In genomic region chr8:123628253-123628967, GRCm38 (mm10) we compare ENCODE assay signal across 8 mouse cellular contexts. TPM values are rescaled to one million over a fixed set of nuclear protein-coding genes. Genes with fewer than 3 reads are reported as not detected.
DNase-seq lines count a peak whose midpoint lies in the region; ATAC-seq and TF ChIP-seq lines count a peak whose summit lies in the region.

No protein-coding gene starts in this region.

- H3K4me3 ChIP-seq in left cerebral cortex, adult 2 months = peak overlapping the region; percentile 36
- H3K4me3 ChIP-seq in embryonic facial prominence, embryonic 15.5 days (replicated peaks) = peak overlapping the region; percentile 37

- H3K4me1 ChIP-seq in embryonic facial prominence, embryonic 15.5 days = peaks cover 17% of the 10 kb centered on the region

- TF ChIP-seq CTCF in left cerebral cortex, adult 2 months (IDR thresholded peaks at IDR 0.05) = peak; percentile 87

- no peak overlapping the region for H3K27ac ChIP-seq in left cerebral cortex, adult 2 months
- H3K27ac ChIP-seq in embryonic facial prominence, embryonic 15.5 days (replicated peaks) = no peak overlapping the region

- DNase-seq in left cerebral cortex, adult 2 months (ENCODE audit: extremely low spot score in 1 of 2, low spot score in 2 of 2) = peak in 1 of 2 experiments; percentile 52
- DNase-seq in left cerebral cortex, adult 11 months (ENCODE audit: low spot score) = no peak
- DNase-seq in brain, adult 2 months (ENCODE audit: low read depth, low spot score) = peak; percentile 78
- peak; percentile 59 to 65 for DNase-seq in heart, postnatal 36 days
- DNase-seq in kidney, postnatal 36 days = peak; percentile 66 to 76
- DNase-seq in splenic B cell, adult 2 months (ENCODE audit: low read depth, low spot score) = peak; percentile 70

- intact Hi-C loops in left cerebral cortex, adult 2 months (cut with DNase I) = no loop called here
- intact Hi-C loops in heart, postnatal 36 days (cut with DNase I) = no loop called here

- H3K9me3 ChIP-seq in embryonic facial prominence, embryonic 15.5 days (replicated peaks) = no peaks in the 10 kb centered on the region

- no peaks in the 10 kb centered on the region for H3K36me3 ChIP-seq in embryonic facial prominence, embryonic 15.5 days
- no peaks in the 10 kb centered on the region for H3K36me3 ChIP-seq in splenic B cell, adult 2 months (ENCODE audit: control insufficient read depth, insufficient read depth, low read length, poor library complexity, severe bottlenecking)

- no peak for ATAC-seq in embryonic facial prominence, embryonic 15.5 days (ENCODE audit: insufficient number of reproducible peaks, low FRiP score, low TSS enrichment, low read depth)
- ATAC-seq in megakaryocyte progenitor cell, adult 5-6 weeks (replicated peaks; ENCODE audit: poor library complexity) = peak; percentile 71

- H3K27me3 ChIP-seq in embryonic facial prominence, embryonic 15.5 days = peaks cover 29% of the 10 kb centered on the region
- H3K27me3 ChIP-seq in splenic B cell, adult 2 months (ENCODE audit: control insufficient read depth, insufficient read depth, low read length, poor library complexity, severe bottlenecking) = no peaks in the 10 kb centered on the region

- WGBS in embryonic facial prominence, embryonic 15.5 days = 2% methylated on average over 8 of the region's 8 CpGs

- no peak overlapping the region for H3K9ac ChIP-seq in embryonic facial prominence, embryonic 15.5 days

- H3K4me2 ChIP-seq in embryonic facial prominence, embryonic 15.5 days (replicated peaks) = peak overlapping the region; percentile 56

RNA-seq across cellular contexts. Expression of gene Rhou, which starts 25.3 kb away (rescaled TPM):
- 10 to 100 TPM; 45.9 to 46.2 TPM for total RNA-seq in left cerebral cortex, adult 2 months (2021)
- 9.0 and 10.3 TPM in 2 replicates for polyA plus RNA-seq in embryonic facial prominence, embryonic 15.5 days (2015; fragmentation: Nextera tagmentation; extraction: Ambion mirVana)
- 1 to 10 TPM; 6.6 to 8.3 TPM for total RNA-seq in heart, postnatal 36 days (2021)
- total RNA-seq in megakaryocyte progenitor cell, adult 5-6 weeks (2015) = 7.9 and 9.6 TPM in 2 replicates
- 4.9 and 5.3 TPM in 2 replicates for total RNA-seq in megakaryocyte progenitor cell, adult 5-6 weeks (2017)

Comparison
In these comparisons a context has a peak if more than half of its experiments do, and no peak if none do; other contexts are left out.
1. RNA of gene Rhou, which starts 25.3 kb away (total RNA-seq): 45.9 to 46.2 TPM in left cerebral cortex, adult 2 months; 6.6 to 8.3 TPM in heart, postnatal 36 days and 4.9 to 9.6 TPM in megakaryocyte progenitor cell, adult 5-6 weeks; every median in the first group is over 4 times any median in the second.